Mouse (Mus musculus) G1E (cell line): Measurements from ENCODE around the gene Cdkl3.

Source experiments
- CTCF ChIP-seq: IDR thresholded peaks from 2 replicates; pipeline ENCODE4 v1.5.1; 2012; ENCODE audit warnings: low read depth, low read length, inconsistent platforms, mixed read lengths
- GATA1 ChIP-seq: IDR thresholded peaks from 2 replicates; pipeline ENCODE4 v1.6.1; 2012; ENCODE audit warnings: borderline replicate concordance, low read length, inconsistent platforms, mixed read lengths
- TAL1 ChIP-seq: conservative IDR thresholded peaks from 2 replicates; pipeline ENCODE4 v1.6.1; 2012; ENCODE audit warnings: low read depth, low read length, inconsistent platforms, mixed read lengths

- TF ChIP-seq CTCF (no peak), GATA1 (no peak), TAL1 (no peak)
Observed at GRCm38 (mm10) chr11:52043224-52043623, 39.2 kb downstream of the Cdkl3 start.
